Mouse (Mus musculus): ENCODE results near the gene Dnaic2.

DNA sequence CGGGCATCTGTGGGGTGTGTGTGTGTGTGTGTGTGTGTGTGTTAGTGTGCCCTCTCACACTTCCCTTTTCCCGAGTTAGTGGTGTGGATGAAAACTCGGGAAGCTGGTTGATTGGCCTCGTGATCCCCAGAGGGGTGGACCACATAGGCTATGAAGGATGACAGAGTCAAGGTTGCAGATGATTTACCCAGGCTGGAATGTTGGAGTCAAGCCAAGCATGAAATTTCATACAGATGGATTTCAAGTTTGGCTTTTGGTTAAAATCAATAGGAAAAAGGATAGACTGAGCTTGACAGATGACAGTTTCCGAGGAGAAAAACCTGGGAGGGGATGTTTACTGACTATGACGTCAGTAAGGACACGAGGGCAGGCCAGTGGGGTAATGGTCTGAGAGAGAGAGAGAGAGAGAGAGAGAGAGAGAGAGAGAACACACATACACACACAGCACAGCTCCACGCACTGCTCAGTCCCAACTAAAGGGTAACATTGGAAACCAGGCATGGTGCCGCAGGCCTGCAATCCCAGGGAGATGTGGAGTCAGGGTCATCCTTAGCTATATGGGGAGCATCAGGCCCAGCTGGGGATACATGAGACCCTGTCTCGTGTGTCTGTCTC lies 39.5 kb upstream of the Dnaic2 start:
- TF ChIP-seq CTCF (IDR thresholded peaks at IDR 0.05) (no peak), POLR2A (IDR thresholded peaks at IDR 0.05; ENCODE audit: insufficient read depth, low read depth, low read length) (no peak), EP300 (IDR thresholded peaks at IDR 0.05; ENCODE audit: insufficient read depth, low read depth, low read length) (no peak)

Measured in heart, adult 2 months (tissue).